Mouse (Mus musculus) T-helper 2 cell (primary cell): Measurements from ENCODE around the gene Chst10.

ENCODE experiments used
- in situ Hi-C: fragments of 300-600 bp; cut with MboI, MseI; formaldehyde crosslinking; loops from one replicate; pipeline ENCODE4 v1.15.1; 2025; ENCODE audit warnings: high pct_unique_total_duplicates

The Chst10 gene

GRCm38 (mm10) chr1:38869398-38870195 lies 28.4 kb downstream of the Chst10 start:
- in situ Hi-C loops: no loop called here

- in situ Hi-C loops: no loop called here
Observed at GRCm38 (mm10) chr1:38866242-38866641, 31.7 kb downstream of the Chst10 start.

- in situ Hi-C loops: no loop called here
Observed at GRCm38 (mm10) chr1:38864341-38864740, 33.6 kb downstream of the Chst10 start.

GRCm38 (mm10) chr1:38862213-38862612 lies 35.7 kb downstream of the Chst10 start:
- in situ Hi-C loops: no loop called here

- in situ Hi-C loops: no loop called here
Observed at GRCm38 (mm10) chr1:38860867-38861524, 37.0 kb downstream of the Chst10 start.

- in situ Hi-C loops: no loop called here
Observed at GRCm38 (mm10) chr1:38860207-38860606, 37.8 kb downstream of the Chst10 start.

- in situ Hi-C loops: no loop called here
Observed at GRCm38 (mm10) chr1:38856196-38856595, 41.8 kb downstream of the Chst10 start.

- in situ Hi-C loops: no loop called here
Observed at GRCm38 (mm10) chr1:38852250-38852649, 45.7 kb downstream of the Chst10 start.

GRCm38 (mm10) chr1:38850650-38851049 lies 47.3 kb downstream of the Chst10 start:
- in situ Hi-C loops: no loop called here

- in situ Hi-C loops: no loop called here
Observed at GRCm38 (mm10) chr1:38848451-38849289, 49.3 kb downstream of the Chst10 start.

- in situ Hi-C loops: no loop called here
Observed at GRCm38 (mm10) chr1:38847975-38848374, 50.0 kb downstream of the Chst10 start.

- in situ Hi-C loops: no loop called here
Observed at GRCm38 (mm10) chr1:38843275-38843674, 54.7 kb downstream of the Chst10 start.

- in situ Hi-C loops: no loop called here
Observed at GRCm38 (mm10) chr1:38842861-38843260, 55.1 kb downstream of the Chst10 start.

GRCm38 (mm10) chr1:38839944-38840343 lies 58.0 kb downstream of the Chst10 start:
- in situ Hi-C loops: no loop called here

- in situ Hi-C loops: no loop called here
Observed at GRCm38 (mm10) chr1:38836477-38836872, 61.5 kb downstream of the Chst10 start, which contains the start of gene Lonrf2. Gene Lonrf2, minus strand, starts transcription at chr1:38836711.

GRCm38 (mm10) chr1:38835568-38836476 lies 62.1 kb downstream of the Chst10 start:
- in situ Hi-C loops: no loop called here

GRCm38 (mm10) chr1:38834899-38835298 lies 63.1 kb downstream of the Chst10 start:
- in situ Hi-C loops: no loop called here

- in situ Hi-C loops: no loop called here
Observed at GRCm38 (mm10) chr1:38824926-38825325, 73.0 kb downstream of the Chst10 start.

- in situ Hi-C loops: no loop called here
Observed at GRCm38 (mm10) chr1:38823851-38824250, 74.1 kb downstream of the Chst10 start.

GRCm38 (mm10) chr1:38819691-38820090 lies 78.3 kb downstream of the Chst10 start:
- in situ Hi-C loops: no loop called here

- in situ Hi-C loops: no loop called here
Observed at GRCm38 (mm10) chr1:38817671-38818070, 80.3 kb downstream of the Chst10 start.
